Mouse (Mus musculus) T-helper 1 cell (primary cell): ENCODE results near the gene Prr15l.

Experiments
- in situ Hi-C: fragments of 300-600 bp; cut with MboI, MseI; formaldehyde crosslinking; loops from one replicate; pipeline ENCODE4 v1.15.1; 2025; ENCODE audit warnings: high pct_unique_total_duplicates

The Prr15l gene

GRCm38 (mm10) chr11:96919003-96919402, 8.9 kb upstream of the Prr15l start:
- in situ Hi-C loops: no loop called here

- in situ Hi-C loops: no loop called here
These were observed 3.0 kb upstream of the Prr15l start for GRCm38 (mm10) chr11:96924861-96925260.

GRCm38 (mm10) chr11:96925469-96926148, 2.3 kb upstream of the Prr15l start:
- in situ Hi-C loops: no loop called here

- in situ Hi-C loops: no loop called here
These were observed 1.3 kb upstream of the Prr15l start for GRCm38 (mm10) chr11:96926587-96926986.

GRCm38 (mm10) chr11:96928691-96929090, 787 bp downstream of the Prr15l start:
- in situ Hi-C loops: no loop called here

- in situ Hi-C loops: no loop called here
These were observed 1.3 kb downstream of the Prr15l start for GRCm38 (mm10) chr11:96929096-96929765.

- in situ Hi-C loops: no loop called here
These were observed 1.9 kb downstream of the Prr15l start for GRCm38 (mm10) chr11:96929766-96930331.

GRCm38 (mm10) chr11:96931327-96932062, 3.6 kb downstream of the Prr15l start:
- in situ Hi-C loops: no loop called here

GRCm38 (mm10) chr11:96933562-96934276, 5.8 kb downstream of the Prr15l start:
- in situ Hi-C loops: no loop called here

GRCm38 (mm10) chr11:96934921-96935356, 7.0 kb downstream of the Prr15l start:
- in situ Hi-C loops: no loop called here

- in situ Hi-C loops: no loop called here
These were observed 8.2 kb downstream of the Prr15l start for GRCm38 (mm10) chr11:96935872-96936650.

GRCm38 (mm10) chr11:96937549-96938425, 9.9 kb downstream of the Prr15l start:
- in situ Hi-C loops: no loop called here

GRCm38 (mm10) chr11:96938426-96938800, 10.5 kb downstream of the Prr15l start:
- in situ Hi-C loops: no loop called here

GRCm38 (mm10) chr11:96940578-96941465, 12.9 kb downstream of the Prr15l start:
- in situ Hi-C loops: no loop called here

GRCm38 (mm10) chr11:96941989-96942590, 14.2 kb downstream of the Prr15l start:
- in situ Hi-C loops: no loop called here

- in situ Hi-C loops: no loop called here
These were observed 15.9 kb downstream of the Prr15l start, which contains the start of gene Pnpo for GRCm38 (mm10) chr11:96943746-96944304. Pnpo (minus strand) TSS chr11:96943986.

GRCm38 (mm10) chr11:96944844-96945580, 17.1 kb downstream of the Prr15l start:
- in situ Hi-C loops: no loop called here
